Mouse (Mus musculus) forebrain, embryonic 14.5 days (tissue): Measurements from ENCODE around the gene C2cd2l. TPM values are rescaled to one million over a fixed set of nuclear protein-coding genes. Genes with fewer than 3 reads are reported as not detected.
"Not testable (repeated sequence)": the region's sequence is repeated elsewhere in the genome, so short reads cannot be mapped to it uniquely, and the experiment has no call there.

Experiments
- ATAC-seq: fragments of 200-750 bp; cut with Nextera tagmentation; 2 replicates; pipeline ENCODE4 v1.8.0; 2017; ENCODE audit warnings: mild to moderate bottlenecking, moderate library complexity
- DNase-seq: peaks from one replicate; pipeline ENCODE4 v3.0.0-alpha.2; 2015; ENCODE audit warnings: low spot score
- H3K27ac ChIP-seq: fragments of 300-500 bp; sonication (generic); 2 replicates; pipeline ENCODE4 v1.5.1; 2014; ENCODE audit warnings: low read depth, mild to moderate bottlenecking, control low read depth, low read length, moderate library complexity
- H3K27me3 ChIP-seq: fragments of 300-500 bp; sonication (generic); replicated peaks from 2 replicates; pipeline ENCODE4 v1.6.1; 2014; ENCODE audit warnings: low read length, control low read depth, mixed read lengths; ENCODE audit not compliant: control insufficient read depth, insufficient read depth
- H3K36me3 ChIP-seq: fragments of 300-500 bp; sonication (generic); 2 replicates; pipeline ENCODE4 v1.6.1; 2014; ENCODE audit warnings: low read length, control low read depth; ENCODE audit not compliant: control insufficient read depth, insufficient read depth
- H3K4me1 ChIP-seq: fragments of 300-500 bp; sonication (generic); 2 replicates; pipeline ENCODE4 v1.6.1; 2014; ENCODE audit warnings: antibody characterized with exemption, low read length, control low read depth; ENCODE audit not compliant: control insufficient read depth, insufficient read depth
- H3K4me2 ChIP-seq: fragments of 300-500 bp; sonication (generic); 2 replicates; pipeline ENCODE4 v1.6.1; 2014; ENCODE audit warnings: mild to moderate bottlenecking, control low read depth, low read length
- H3K4me3 ChIP-seq: fragments of 300-500 bp; sonication (generic); 2 replicates; pipeline ENCODE4 v1.5.1; 2014; ENCODE audit warnings: low read depth, low read length, control low read depth
- H3K9ac ChIP-seq: fragments of 300-500 bp; sonication (generic); 2 replicates; pipeline ENCODE4 v1.6.1; 2014; ENCODE audit warnings: mild to moderate bottlenecking, low read length, control low read depth, moderate library complexity
- H3K9me3 ChIP-seq: fragments of 300-500 bp; sonication (generic); replicated peaks from 2 replicates; pipeline ENCODE4 v1.6.1; 2016; ENCODE audit warnings: low read length, control low read depth, mixed read lengths; ENCODE audit not compliant: control insufficient read depth
- WGBS: fragments of 180-500 bp; shearing (Covaris S2); extraction: QIAGEN DNeasy Blood & Tissue Kit; methylation state at CpG from one replicate; pipeline ENCODE4 v1.1.7; 2014; 5-methylcytosine and 5-hydroxymethylcytosine counted together
- polyA plus RNA-seq: library from polyadenylated mRNA; unstranded; fragments of >200 nt; fragmentation: Nextera tagmentation; extraction: Ambion mirVana; gene quantifications from 2 replicates; pipeline ENCODE4 v1.2.1, GENCODE M21; 2014

The C2cd2l gene
- polyA plus RNA-seq, 1 experiment from 2014 or later = 16.3 TPM

DNA sequence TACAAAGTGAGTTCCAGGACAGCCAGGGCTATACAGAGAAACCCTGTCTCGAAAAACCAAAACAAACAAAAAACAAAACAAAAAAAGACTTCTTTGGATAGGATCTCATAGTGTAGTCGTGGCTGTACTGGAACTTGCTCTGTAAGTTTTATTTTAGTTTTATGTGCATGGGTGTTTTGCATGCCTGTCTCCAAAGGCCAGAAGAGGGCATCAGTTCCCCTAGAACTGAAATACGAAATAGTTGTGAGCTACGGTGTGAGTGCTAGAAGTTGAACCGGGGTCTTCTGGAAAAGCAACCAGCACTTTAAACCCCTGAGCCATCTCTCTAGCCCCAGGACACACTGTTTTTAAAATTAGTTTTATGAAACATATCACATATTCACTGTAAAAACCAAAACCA, 18.5 kb upstream of the C2cd2l start:
- ATAC-seq = no peak
- H3K4me3 ChIP-seq = no peak overlapping the region
- 81% methylated on average over 5 of the region's 5 CpGs for WGBS

DNA sequence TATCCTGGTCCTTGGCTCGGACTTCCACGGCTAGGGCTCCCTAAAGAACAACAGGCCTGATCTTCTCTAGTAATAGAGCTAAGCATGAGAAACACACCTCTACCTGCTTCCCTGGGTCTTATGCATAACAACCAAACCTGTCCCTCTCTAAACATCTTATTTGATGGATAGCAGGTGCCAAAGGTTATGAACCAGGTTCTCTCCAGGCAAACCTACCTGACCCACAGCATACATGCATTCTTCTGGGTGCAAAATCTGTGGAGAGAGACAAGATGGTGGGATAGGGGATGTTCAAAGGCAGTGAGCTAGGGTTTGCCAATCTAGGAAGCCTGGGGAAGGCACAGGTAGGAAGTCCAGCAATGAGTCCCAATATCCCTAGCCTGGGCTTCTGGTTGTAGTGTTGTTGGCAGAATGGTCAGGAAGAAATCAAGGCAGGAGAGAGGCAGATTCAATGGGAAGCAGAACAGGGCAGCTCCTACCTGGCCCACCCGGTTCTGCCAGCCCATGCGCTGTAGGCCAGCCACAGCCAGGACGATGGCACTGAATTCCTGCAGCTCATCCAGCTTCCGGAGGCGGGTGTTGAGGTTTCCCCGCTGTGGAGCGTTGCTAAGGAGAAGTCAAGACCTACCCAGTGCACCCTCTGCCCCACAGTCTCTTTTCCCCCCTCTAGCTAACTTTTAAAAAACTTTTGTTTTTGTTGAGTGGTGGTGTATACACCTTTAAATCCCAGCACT, 17.5 kb upstream of the C2cd2l start:
- Histone ChIP-seq H3K4me3 (peak overlapping the region; percentile 83), H3K27ac (no peak overlapping the region), H3K36me3 (peaks cover 38% of the 10 kb centered on the region), H3K9ac (peak overlapping the region; percentile 40; the same call in 1 of the 2 replicates), H3K4me2 (peak overlapping the region; percentile 53), H3K4me1 (peaks cover 12% of the 10 kb centered on the region), H3K9me3 (no peaks in the 10 kb centered on the region), H3K27me3 (no peaks in the 10 kb centered on the region)
- 68% methylated on average over 9 of the region's 9 CpGs for WGBS
- ATAC-seq = no peak
- no peak for DNase-seq

More for the DNA sequence above, 18.5 kb upstream of the C2cd2l start:
- Histone ChIP-seq H3K36me3 (peaks cover 29% of the 10 kb centered on the region), H3K9me3 (no peaks in the 10 kb centered on the region), H3K9ac (no peak overlapping the region), H3K27me3 (no peaks in the 10 kb centered on the region), H3K4me1 (peaks cover 17% of the 10 kb centered on the region), H3K4me2 (no peak overlapping the region), H3K27ac (no peak overlapping the region)
- no peak for DNase-seq

DNA sequence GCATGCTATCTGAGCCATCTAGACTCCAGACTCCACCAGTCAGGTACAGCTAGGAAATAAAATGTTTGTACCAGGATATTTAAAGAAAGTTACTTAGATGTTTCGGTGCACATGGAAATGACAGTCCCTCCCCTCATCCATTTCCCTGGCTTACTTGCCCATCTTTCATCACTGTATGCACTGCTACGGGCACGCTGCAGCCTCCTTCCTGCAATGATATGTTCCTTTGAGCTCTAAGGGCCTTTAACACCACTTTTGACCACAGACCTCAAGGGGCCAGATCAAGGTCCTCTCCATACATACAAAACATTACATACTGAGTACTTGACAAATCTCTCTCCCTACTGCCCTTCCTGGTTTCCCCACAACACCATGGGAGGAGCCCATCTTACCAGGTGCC, 16.9 kb upstream of the C2cd2l start:
- H3K9ac ChIP-seq = peak overlapping the region; percentile 94; the same call in 1 of the 2 replicates
- peak overlapping the region; percentile 53 for H3K4me2 ChIP-seq
- no peak overlapping the region for H3K27ac ChIP-seq
- peaks cover 12% of the 10 kb centered on the region for H3K4me1 ChIP-seq
- H3K9me3 ChIP-seq = no peaks in the 10 kb centered on the region
- no peaks in the 10 kb centered on the region for H3K27me3 ChIP-seq
- peak overlapping the region; percentile 83 for H3K4me3 ChIP-seq
- H3K36me3 ChIP-seq = peaks cover 44% of the 10 kb centered on the region
- 68% methylated on average over 3 of the region's 3 CpGs for WGBS
- DNase-seq (no peak), ATAC-seq (no peak)

DNA sequence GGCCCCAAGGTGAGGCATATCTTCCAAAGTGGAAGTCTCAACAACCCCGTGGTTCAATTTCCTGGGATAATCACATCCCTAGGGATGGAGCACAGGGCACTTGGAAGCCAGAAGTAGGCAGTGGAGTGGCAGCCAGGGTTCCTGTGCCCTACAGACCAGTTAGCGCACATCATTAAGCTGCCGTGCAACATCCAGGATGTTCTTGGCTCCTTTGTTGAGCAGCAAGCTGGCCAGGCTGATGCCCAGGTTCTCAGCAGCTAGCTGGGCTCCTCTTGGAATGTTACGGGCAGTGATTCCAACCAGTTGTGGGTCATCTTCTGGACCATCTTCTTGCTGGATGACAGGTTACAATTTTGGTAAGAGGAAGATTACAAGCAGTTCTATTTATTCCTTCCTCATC, 16.4 kb upstream of the C2cd2l start:
- H3K4me2 ChIP-seq = peak overlapping the region; percentile 53
- peaks cover 49% of the 10 kb centered on the region for H3K36me3 ChIP-seq
- H3K27ac ChIP-seq, H3K9me3 ChIP-seq, H3K27me3 ChIP-seq, ATAC-seq, DNase-seq: not testable (repeated sequence)
- peaks cover 12% of the 10 kb centered on the region for H3K4me1 ChIP-seq
- peak overlapping the region; percentile 94 for H3K9ac ChIP-seq
- 20% methylated on average over 4 of the region's 4 CpGs for WGBS
- H3K4me3 ChIP-seq = peak overlapping the region; percentile 83

DNA sequence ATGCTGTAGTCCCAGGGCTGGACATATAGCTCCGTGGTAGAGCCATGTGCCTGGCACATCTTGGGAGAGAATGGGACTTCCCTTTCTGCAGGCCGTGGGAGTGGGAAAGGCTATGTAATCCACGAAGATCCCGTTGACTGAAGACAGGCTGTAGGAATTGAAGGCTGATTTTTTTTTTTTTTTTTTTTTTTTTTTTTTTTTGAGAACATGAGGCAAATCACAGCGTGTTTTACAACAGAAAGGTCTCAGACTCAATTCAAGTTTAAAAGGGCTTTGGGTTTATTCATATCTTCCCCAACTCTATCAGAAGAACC, 16.0 kb upstream of the C2cd2l start:
- H3K9me3 ChIP-seq = no peaks in the 10 kb centered on the region
- H3K27ac ChIP-seq = no peak overlapping the region
- H3K4me1 ChIP-seq = peaks cover 12% of the 10 kb centered on the region
- H3K9ac ChIP-seq = peak overlapping the region; percentile 94
- ATAC-seq = no peak
- under 1% methylated on average over 5 of the region's 5 CpGs for WGBS
- peaks cover 53% of the 10 kb centered on the region for H3K36me3 ChIP-seq
- no peak for DNase-seq
- peak overlapping the region; percentile 83 for H3K4me3 ChIP-seq
- H3K4me2 ChIP-seq = peak overlapping the region; percentile 53
- no peaks in the 10 kb centered on the region for H3K27me3 ChIP-seq

DNA sequence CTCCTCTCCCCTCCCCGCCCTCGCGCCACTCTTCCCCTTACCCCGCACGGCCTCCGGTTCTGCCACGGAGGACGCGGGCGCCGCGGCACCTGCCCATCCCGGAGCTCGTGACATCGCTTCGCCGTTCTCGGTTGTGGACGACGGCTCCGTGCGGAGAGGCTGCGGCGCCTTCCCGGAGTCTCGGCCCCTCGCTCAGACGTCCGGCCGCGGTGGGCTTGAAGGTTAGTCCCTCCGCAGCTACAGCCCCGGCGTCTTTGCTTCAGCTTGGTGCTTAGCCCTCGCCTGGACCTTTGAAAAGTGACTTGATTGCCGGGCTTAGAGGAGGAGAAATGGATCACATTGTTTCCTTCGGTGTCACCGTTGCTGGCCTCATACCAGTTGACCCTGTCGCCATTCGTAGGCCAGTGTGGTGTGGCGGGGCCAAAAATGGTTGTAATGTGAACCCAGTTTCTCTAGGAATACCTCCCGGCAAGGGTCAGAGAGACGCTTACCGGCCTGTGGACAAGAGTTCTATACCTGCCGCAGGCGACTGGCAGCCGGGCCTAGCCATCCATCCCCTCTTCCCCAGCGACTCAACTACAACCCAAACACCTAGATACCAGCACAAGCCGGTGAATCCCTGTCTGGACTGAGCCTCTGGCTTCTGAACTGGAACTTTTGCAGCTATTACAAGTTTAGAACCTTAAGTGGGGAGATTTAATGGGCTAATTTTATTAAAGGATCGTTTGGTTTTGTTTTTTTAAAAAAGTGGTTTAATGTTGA, 15.4 kb upstream of the C2cd2l start:
- Histone ChIP-seq H3K9me3 (no peaks in the 10 kb centered on the region), H3K4me1 (peaks cover 12% of the 10 kb centered on the region), H3K36me3 (peaks cover 59% of the 10 kb centered on the region), H3K4me3 (peak overlapping the region; percentile 83), H3K27me3 (no peaks in the 10 kb centered on the region), H3K27ac (peak overlapping the region; percentile 94), H3K9ac (peak overlapping the region; percentile 94), H3K4me2 (peak overlapping the region; percentile 53)
- ATAC-seq = no peak
- DNase-seq = peak; percentile 34
- under 1% methylated on average over 49 of the region's 50 CpGs for WGBS

DNA sequence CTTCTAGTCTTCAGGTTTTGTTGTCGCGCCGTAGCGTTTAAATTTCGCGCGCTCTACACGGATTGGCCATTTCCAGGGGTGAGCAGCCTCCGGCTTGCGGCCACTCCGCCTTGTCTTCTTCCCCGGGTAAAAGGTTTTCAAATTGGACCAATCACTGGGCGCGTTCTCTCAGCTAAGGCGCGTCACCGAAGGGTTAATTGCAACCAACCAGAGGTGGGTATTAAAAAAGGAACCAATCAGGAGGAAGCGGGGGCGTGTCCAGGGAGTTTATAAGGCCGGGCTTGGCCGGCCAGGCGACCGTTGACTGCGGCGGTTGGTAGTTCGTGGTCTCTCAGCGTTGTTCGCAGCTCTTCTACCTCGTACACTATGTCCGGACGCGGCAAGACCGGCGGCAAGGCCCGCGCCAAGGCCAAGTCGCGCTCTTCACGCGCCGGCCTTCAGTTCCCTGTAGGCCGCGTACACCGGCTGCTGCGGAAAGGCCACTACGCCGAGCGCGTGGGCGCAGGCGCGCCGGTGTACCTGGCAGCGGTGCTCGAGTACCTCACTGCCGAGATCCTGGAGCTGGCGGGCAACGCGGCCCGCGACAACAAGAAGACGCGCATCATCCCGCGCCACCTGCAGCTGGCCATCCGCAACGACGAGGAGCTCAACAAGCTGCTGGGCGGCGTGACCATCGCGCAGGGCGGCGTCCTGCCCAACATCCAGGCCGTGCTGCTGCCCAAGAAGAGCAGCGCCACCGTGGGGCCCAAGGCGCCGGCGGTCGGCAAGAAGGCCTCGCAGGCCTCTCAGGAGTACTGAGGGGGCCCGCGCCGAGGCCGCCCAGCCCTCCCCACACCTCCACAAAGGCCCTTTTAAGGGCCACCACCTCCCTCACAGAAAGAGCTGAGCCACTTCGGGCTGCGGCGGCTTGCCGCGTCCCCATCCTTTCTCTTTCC, 14.6 kb upstream of the C2cd2l start, which contains the start of gene H2afx:
TSS of gene H2afx (plus strand) at position 299 of the 935 bp plus-strand sequence.
- Histone ChIP-seq H3K4me2 (peak within 1 kb of the TSS; percentile 53), H3K4me1 (peaks cover 12% of the 10 kb centered on the region), H3K9ac (peak within 1 kb of the TSS; percentile 94), H3K9me3 (no peaks in the 10 kb centered on the region), H3K4me3 (peak within 1 kb of the TSS; percentile 83), H3K36me3 (peaks cover 57% of the 10 kb centered on the region), H3K27me3 (no peaks in the 10 kb centered on the region), H3K27ac (peak within 1 kb of the TSS; percentile 94)
- ATAC-seq = peak; percentile 97
- DNase-seq = peak; percentile 100
- WGBS = under 1% methylated on average over 89 of the region's 91 CpGs

DNA sequence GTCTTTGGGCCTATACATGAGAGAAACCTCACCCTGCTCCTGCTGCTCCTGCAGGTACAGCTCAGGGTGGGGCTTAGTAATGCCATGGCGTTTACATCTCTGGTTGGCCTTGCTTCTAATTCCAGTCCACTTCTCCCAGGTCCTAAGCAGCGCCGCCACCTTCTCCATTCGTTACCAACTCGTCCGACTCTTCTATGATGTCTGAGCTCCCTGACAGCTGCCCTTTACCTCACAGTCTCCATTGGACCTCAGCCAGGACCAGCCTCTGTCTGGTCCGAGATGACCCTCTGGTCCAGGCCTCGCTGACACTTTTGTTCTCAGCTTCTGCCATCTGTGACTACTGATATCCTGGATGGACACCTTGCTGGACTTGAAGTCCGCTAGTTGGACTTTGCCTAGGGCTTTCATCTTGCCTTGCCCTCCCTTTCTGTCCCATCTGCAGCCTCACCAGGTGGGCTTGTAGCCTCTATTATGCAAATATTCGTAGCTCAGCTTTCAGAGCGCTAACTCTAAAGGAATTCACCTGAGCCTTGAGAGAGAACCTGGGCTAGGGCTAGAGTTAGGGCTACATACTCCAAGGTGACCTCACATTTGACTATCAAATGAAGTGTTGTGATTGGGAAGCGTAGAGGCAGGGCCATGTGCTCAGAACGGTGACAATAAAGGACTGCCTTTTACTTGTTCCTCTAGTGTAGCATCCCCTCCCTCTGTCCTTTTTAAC, 13.0 kb upstream of the C2cd2l start:
- H3K4me1 ChIP-seq = peaks cover 12% of the 10 kb centered on the region
- ATAC-seq = no peak
- H3K36me3 ChIP-seq = peaks cover 52% of the 10 kb centered on the region
- 95% methylated on average over 13 of the region's 13 CpGs for WGBS
- no peaks in the 10 kb centered on the region for H3K9me3 ChIP-seq
- H3K4me2 ChIP-seq = no peak overlapping the region
- no peak overlapping the region for H3K9ac ChIP-seq
- DNase-seq = no peak
- no peak overlapping the region for H3K27ac ChIP-seq
- H3K27me3 ChIP-seq = no peaks in the 10 kb centered on the region
- H3K4me3 ChIP-seq = no peak overlapping the region
